Mouse (Mus musculus) CD8-positive naive resting alpha-beta T cell, adult 2 months (primary cell): ENCODE data around the gene Sae1.
"Not testable (repeated sequence)": the region's sequence is repeated elsewhere in the genome, so short reads cannot be mapped to it uniquely, and the experiment has no call there.

Experiments
- DNase-seq, 2 experiments: peaks; one replicate each; pipeline ENCODE4 v3.0.0; 2022; ENCODE audit warnings: low read depth in 2 of 2, low spot score in 2 of 2

Gene Sae1

DNA sequence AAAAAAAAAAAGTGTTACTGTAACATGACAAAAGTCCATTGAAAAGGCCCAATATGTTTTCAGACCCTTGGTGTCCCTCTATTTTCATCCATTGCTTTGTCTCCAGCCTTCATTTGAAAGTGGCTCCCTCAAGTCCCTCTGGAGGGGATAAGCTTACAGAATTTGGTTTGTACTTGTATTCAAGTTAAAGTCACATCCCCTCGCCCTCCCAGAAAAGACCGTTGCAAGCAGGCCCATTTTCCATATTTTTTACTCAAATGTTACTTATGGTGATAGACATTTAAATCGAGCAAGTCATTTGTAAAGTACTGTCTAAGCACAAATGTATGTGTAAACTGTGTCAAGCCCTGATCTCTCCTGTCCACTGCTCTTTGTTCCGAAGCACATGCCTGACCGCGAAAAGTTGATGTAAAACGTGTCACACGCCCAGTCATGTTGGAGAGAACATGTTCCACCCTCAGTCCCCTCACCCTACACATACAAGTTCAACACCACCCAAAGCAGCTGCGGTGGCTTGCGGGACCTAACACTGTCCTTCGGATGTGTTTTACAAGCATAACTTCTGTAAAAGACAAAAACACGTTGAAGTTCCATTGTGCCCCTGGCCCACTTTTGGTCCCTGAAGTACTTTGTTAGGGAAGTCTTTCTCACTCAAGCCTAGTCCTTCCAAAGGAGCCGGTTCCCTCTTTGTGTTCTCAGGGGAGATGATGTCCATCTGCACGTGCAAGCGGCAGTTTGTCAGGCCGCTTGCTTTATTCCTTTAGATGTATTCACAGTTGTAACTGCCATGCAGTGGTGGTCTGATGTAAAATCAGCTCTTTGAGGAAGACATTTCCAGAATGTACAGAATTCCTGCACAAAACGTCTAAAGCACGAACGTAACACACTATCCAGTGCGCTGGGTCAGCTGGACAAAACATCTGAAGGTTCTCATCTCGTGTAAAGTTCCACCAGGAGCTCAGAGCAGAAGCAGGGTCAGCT lies 15.7 kb upstream of the Sae1 start:
- no peak for DNase-seq

DNA sequence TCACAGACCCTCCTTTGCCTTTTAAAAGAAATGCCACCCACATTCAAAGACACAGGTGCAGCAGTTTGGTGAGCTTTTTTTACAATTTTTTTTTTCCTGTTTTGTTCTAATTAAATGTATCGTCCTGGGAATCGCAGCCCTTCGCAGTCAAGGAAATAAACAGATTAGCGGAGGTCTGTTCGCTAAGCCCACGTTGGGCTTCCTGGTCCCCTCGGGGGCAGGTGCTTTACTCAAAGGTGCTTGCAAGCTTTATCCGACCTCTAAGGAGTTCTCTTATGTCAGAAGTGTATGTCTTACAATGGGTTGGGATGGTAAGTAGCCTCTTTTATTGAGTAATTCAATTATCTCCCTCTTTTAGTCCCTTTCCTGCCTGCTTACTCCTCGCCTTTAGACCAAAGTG lies 14.8 kb upstream of the Sae1 start:
- no peak for DNase-seq

DNA sequence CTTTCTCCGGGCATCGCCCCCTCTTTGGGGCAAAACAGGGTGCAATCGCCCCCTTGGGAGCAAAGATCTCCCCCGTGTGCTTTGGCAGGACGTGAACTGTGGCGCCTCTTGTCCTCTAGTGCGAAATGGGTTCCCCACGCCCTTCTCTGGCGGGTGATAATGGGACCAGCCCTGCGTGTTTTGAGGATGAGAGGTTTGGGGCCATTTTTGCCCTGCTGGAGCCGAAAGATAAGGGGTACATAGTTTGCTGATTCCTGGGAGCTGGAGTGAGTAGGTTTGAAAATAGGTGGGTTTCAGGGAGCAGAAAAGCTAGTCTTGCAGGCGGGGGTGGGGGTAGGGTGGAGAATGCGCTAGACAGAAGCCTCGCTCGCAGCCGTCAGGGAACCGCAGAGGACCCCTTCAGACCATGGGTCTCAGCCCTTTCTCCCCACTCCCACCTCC lies 14.4 kb upstream of the Sae1 start:
- DNase-seq = no peak

DNA sequence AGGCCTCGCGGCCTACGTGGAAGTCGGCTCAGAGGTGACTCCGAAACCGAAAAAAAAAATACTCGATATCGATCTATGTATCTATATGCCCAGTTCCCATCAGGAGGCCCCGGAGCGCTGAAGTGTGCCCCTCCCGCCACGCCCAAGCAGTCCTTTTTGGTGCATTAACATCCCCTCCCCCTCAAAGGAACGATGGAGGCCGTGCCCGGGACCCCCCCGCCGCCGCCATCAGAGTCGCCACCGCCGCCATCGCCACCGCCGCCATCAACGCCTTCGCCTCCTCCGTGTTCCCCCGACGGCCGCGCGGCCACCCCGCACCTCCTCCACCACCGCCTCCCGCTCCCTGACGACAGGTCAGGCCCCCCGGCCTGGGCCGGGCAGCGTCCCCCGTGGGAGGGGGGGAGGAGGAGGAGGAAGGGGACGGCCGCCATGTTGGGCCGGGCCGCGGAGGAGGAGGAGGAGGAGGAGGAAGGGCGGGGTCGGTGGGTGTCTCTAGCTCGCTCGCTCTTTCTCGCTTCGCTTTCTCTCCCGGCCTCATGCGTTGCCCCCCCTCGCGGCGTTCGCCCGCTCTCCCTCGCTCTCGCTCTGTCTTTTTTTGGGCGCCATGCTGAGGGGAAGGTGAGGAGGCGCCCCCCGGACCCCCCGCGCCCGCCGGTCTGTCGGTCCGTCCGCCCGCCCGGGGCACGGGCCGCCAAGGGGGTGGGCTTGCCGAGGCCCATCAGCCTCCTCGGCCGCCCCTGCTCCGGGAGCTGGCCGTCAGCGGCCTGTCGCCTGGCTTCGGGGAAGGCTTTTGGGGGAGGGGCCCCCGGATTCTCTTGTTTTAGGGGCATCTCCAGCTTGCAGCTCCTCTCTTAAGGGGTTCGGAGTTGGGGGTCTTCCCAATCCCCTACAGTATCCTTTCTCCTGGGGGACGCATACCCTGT lies 13.3 kb upstream of the Sae1 start, which contains the start of gene Zc3h4:
Gene Zc3h4 (plus strand): TSS at position 222 of the 923 bp plus-strand sequence.
- peak; percentile 73 to 82 for DNase-seq

DNA sequence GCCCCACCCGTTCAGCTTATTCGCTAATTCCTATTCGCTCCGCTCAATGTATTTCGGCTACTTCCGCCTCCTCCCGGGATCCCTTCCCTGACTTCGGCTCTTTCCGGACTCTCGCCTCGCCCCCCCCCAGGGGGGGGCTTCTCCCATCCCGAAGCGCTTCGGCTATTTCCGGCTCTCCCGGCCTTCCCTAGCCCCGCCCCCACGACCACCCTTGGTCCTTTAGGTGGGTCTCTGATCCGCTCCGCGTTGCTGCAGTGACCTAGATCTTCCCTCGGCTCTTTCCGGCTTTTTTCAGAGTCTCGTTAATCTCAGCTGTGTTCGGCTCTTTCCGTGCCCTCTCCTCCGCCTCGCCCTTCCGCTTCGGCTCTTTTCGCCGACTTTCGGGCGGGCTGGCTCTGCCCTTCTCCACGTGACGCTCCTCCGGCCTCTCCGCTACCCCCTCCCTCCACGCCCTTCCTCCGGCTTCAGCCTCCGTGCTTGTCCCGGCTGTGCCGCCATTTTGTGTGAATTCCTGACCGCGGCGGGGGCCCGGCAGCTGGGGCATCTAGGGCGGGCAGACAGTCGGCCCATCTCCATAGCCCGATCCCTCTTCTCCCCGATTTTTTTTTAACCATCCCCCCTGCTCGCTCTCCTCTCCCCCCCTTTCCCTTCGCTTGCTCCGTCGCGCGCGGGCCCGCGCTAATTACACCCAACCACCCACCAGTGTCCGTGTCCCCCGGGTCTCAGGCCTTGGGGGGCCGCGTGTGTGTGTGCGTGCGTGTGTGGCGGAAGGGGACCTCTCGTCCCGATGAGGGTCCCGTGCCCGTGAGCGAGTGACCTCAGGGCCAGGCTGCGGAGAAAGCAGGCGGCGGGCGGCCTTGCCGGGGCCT lies 12.4 kb upstream of the Sae1 start:
- peak; percentile 96 to 97 for DNase-seq

DNA sequence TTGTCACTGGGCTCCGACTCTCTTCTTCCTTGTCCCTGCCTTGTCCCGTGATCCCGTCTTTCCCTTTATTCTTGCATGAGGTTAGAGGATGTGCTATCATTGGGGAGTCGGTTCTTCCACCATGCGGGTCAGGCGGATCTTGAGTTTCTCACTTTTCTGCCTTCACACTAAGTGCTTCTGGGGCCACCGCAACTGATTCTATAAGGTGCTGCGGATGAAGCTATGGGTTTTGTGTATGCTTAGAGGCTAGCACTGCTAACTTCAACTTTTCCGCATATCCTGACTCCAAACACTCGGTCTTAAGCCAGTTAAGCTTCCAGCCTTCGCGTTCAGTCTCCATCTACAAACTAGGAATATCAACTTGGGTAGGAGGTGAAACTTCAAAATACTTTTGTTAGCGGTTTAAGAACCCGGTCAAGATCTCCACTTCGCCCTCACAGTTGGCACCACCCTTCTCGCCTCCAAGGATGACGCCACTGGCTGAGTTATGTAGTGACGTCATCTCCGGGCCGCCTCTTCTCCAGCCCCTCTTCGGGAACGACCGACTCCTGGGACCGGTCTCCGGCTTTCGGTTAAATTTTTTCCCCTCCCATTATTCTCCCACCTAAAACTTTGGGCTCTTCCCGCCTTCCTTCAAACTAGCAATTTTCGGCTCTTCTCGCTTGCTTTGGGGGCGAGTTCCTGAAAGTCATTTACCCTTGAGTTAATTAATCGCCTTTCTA lies 11.7 kb upstream of the Sae1 start:
- DNase-seq = no peak

DNA sequence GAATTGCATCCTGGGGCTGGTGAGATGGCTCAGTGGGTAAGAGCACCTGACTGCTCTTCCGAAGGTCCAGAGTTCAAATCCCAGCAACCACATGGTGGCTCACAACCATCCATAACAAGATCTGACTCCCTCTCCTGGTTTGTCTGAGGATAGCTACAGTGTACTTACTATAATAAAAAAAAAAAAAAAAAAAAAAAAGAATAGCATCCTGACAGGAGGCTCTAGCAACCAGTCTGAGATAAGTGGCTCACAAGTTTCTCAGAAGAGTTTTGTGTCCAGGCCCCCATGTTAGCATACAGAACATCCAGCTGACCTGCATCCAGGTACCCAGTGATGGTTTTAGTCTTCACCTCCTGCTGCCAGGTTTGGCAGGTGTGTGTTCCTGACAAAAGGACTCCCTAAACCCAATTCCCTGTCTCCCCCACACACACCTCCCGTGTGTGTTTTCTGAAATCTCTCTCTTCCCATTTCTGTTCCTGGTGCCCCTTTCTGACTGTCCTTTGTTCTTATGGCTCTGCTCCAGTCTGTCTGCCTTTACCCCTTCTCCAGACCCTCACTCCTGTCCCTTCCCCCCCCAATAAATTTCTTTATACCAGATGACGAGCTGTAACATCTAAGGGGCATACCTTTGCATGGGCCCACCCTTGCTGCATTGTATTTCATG lies 10.9 kb upstream of the Sae1 start:
- no peak for DNase-seq

DNA sequence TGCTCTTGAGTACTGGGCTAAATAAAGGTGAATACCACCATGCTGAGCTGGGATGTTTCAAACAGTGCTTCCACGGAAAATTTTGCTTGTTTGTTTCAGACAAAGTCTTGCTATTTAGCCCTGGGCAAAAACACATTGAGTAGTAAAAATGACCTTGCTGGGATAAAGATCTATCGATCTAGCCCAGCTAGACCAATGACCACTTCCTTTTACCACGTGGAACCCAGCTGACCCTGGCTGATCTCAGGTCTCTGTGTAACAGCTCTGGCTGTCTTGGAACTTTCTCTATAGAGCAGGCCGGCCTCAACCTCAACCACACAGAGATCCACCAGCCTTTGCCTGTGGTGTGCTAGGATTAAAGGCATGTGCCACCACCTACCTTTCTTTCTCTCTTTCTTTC lies 9.9 kb upstream of the Sae1 start:
- DNase-seq = no peak

DNA sequence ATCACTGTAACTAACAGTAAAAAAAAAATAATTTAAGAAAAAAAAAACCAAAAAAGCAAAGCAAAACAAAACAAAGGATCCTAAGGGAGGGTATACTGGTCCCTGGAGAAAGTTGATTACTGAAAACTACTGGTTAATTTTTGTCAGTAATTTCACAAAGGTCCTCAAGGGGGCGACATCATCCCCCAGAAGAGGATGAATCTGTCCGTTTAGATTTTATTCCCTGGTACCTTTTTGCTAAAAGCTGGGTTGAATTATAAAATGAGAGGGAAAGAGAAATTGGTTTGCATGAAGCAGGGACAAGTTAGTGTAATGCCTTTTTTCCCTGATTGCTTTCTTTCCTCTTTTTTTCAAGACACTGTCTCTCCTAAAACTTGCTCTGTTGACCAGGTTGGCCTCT lies 8.3 kb upstream of the Sae1 start:
- DNase-seq = peak; percentile 42 to 58

DNA sequence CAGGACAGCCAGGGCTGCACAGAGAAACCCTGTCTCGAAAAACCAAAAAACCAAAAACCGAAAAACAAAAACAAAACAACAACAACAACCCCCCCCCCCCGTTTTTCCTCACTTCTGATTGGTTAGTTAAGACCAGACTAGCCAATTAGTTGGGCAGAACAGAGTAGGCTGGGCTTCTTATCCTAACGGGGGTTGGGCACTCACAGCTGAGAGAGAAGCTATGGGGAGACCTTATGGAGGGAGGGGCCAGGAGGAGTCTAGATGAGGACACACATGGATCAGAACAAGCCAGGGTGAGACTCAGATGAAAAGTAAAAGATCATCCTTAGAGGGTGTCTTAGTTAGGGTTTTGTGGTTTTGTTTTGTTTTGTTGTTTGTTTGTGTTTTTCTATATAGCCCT lies 5.3 kb upstream of the Sae1 start:
- DNase-seq = no peak

DNA sequence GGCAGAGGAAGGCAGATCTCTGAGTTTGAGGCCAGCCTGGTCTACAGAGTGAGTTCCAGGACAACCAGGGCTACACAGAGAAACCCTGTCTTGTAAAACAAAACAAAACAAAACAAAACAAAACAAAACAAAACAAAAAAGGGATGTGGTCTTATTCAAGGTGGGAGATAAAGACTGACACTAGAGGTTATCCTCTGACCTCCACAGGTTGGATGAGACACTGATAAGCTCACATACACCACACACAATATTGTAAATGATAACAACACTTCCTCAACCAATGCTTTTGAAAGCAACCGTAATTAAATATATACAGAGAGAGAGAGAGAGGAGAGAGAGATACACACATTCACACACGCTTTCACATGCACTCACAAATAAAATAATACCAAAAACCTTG lies 2.3 kb upstream of the Sae1 start:
- not testable (repeated sequence) for DNase-seq

DNA sequence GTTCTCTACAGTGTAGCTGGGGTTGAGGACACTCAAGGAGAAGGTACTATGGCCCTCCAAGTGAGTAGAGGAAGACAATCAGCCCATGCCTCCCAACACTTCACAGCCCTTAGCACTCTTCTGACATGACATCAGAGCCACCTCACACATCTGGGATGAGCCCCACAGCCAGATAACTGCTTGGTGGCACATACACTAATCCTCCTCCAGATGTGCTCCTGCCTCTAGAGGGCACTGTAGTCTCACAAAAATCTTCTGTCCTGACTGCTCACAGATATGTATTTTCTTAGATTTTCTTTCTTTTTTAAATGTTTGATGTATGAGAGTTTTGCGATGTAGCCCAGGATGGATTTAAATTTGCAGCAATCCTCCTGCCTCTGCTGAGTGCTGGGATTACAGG lies 11.1 kb downstream of the Sae1 start:
- DNase-seq = peak; percentile 64 to 71

DNA sequence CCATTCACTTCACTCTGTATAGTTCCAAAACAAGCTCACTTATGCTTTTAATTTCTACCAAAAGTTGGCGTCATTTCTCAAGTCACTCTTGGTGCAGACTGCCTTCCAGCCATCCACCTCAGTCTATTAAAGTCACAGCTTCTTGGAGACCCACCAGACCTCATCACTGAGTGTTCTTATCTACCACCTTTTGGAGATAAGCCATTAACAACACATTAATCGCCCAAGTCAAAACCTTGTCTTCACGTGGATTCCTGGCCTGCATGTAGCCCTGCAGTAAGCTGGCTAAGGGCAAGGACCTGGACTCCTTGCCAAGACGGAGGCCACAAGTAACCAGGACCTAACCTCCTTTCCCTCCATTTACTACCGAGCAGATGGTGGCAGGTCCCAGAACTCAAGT lies 12.6 kb downstream of the Sae1 start:
- no peak for DNase-seq

DNA sequence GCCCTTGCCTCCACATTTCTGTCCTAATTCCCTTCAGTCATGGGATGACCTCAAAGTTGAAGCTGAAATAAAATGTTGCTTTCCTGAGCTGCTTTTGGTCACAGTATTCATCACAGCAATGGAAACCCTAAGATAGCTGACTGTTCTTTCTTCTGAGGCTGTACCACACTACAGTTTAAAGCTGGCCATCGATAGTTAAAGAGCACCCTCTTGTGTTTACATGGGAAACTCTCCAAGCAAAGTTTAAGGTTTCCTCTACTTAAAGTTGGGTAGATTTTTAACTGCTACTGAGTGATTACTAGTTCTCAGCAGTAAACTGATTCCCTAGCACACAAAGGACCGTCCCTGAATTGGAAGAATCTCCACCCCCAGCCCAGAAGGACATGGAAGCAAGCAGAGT lies 13.9 kb downstream of the Sae1 start:
- DNase-seq = peak; percentile 14 to 35

DNA sequence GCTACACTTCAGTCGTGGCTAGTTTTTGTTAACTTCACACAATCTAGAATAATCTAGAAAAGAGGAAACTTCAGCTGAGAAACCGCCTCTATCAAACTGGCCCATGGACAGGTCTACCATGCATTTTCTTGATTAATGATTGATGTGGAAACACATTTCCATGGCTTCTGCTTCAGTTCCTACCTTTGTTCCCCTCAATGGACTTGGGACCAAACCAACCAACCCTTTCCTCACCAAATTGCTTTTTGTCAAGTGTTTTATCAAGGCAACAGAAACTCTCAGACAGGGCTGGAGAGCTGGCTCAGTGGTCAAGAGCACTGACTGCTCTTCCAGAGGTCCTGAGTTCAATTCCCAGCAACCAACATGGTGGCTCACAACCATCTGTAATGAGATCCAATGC lies 17.0 kb downstream of the Sae1 start:
- no peak for DNase-seq

DNA sequence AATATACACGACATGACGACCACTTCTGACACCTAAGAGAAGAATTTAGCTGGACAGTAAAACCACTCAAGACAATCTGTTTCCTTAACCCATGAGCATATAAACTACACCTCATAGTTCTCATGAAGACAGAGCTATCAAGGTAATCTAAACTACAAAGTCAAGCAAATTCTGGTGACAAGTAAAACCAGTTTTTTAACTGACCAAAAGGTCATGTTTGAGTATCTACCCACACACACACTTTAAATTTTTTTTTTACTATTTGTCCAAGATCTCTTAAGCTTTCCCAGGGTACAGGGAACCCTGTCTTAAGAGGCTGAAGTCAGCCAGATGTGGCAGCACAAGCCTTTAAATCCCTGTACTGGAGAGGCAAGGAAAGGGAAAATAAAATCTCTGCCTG lies 18.8 kb downstream of the Sae1 start:
- DNase-seq = no peak

DNA sequence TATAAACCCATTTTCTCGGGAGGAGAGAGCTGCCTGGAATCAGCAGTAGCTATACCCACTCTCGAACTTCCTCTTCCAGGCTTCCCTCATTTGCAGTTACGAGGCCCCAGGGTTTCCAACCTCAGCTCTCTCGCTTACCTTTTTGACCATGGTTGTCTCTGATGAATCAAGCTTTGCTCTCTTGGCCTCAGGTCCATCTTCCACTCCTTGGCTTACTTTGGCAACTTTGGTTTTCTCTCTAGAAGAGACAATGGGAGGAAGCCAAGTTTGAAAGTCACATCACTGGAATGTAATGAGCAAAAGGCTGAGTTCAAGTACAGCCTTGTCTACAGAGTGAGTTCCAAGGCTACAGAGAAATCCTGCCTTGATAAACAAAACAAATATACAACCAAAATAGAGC lies 20.9 kb downstream of the Sae1 start:
- no peak for DNase-seq

DNA sequence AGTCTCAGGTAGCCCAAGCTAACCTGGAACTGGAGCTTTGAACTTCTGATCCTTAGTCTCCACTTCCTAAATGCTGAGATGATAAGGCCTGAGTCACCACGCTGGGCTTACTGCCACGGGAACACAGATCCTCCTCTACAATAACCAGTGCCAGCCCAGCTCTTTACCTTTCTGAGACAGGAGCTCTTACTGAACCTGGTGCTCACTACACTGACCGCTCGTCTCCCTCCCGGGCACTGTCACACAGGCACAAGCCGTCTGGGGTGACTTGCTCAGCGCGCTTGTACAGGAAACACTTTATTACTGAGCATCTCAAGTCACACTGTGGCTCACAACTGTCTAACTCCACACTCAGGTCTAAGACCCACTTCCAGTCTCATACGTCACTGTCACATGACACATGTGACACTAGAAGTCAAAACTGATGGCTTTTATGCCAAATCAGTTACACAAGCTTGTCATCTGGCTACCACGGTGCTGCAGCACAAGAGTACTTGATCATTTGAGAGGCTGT lies 21.4 kb downstream of the Sae1 start:
- DNase-seq = peak in 1 of 2 experiments; percentile 13

DNA sequence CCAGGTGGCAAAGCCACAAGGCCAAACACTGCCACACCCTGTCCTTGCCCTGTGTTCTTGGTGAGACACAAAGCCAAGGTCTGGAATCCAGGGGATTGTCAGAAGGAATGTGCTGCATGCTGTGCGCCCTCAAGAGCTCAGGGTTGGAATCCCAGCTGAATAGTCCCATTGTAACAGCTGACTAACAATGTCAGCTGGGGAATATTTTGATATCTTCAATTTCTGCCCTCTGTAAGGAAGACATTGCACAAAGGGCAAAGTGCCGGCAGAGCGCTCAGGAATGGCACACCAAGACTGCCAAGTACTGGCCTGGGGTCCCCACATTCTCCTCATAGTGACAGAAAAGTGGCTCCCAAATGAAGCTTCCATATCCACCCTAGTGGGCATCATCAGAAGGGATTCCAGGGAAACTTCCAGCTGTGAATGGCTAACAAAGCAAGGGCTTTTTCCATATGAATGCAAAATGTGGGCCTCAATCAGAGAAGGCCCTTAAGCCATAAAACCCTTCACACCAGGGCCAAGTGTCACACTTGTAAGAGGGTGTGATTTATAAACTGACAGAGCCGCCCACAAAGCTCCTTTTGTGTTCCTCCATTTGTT lies 22.6 kb downstream of the Sae1 start:
- no peak for DNase-seq
